ENCODE assay signal across 8 mouse cellular contexts in the genomic region with DNA sequence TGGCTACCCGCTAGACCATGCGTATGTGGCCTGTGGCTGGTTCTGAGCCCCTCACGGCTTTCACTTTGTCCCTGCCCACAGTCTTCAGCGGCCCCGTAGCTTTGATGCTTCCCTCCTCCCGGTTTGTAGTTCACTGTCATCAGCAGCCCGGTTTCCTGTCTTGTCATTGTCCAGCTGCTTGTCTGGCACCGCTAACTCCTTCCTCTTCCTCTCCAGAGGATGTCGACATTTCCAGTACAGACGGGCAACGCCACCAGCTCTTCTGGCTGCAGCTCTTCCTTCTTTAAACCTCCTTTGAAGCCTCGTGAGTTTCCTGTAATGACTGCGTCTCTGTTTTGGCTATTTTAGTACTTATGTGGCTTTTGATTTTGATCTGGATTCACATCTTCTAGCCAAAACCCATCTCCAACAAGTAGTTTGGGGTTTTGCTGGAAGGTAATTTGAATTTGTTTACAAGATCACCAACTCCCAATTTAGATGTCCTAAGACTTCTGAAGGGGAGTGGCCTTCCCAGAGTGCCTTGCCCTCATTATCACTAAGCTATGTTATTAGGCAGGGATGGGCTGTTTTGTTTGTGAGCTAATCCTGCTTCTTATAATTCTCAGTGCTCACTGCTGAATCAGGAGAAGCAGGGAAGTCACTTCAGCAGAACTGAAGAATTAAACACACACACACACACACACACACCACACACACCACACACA.
DNase-seq lines count a peak whose midpoint lies in the region; ATAC-seq and TF ChIP-seq lines count a peak whose summit lies in the region.

No protein-coding gene starts in this region.

- peaks cover 57% of the 10 kb centered on the region for H3K4me1 ChIP-seq in G1E (ENCODE audit: insufficient read depth, low read depth, low read length)
- H3K4me1 ChIP-seq in embryonic facial prominence, embryonic 15.5 days: no peaks in the 10 kb centered on the region
- peaks cover 19% of the 10 kb centered on the region for H3K4me1 ChIP-seq in stomach, embryonic 16.5 days (ENCODE audit: control insufficient read depth, insufficient read depth, low read length)

- DNase-seq in cerebellum, postnatal 10 days: peak; percentile 27 to 37
- DNase-seq in cerebellum, adult 11 months: no peak
- no peak for DNase-seq in G1E (ENCODE audit: low spot score)
- DNase-seq in heart, postnatal 36 days: peak; percentile 70 to 77
- peak; percentile 25 for DNase-seq in left cerebral cortex, postnatal 4 days

- H3K27me3 ChIP-seq in G1E (ENCODE audit: insufficient read depth, low read length): no peaks in the 10 kb centered on the region
- no peaks in the 10 kb centered on the region for H3K27me3 ChIP-seq in embryonic facial prominence, embryonic 15.5 days
- H3K27me3 ChIP-seq in stomach, embryonic 16.5 days (ENCODE audit: control insufficient read depth, insufficient read depth, low read length): no peaks in the 10 kb centered on the region

- H3K4me3 ChIP-seq in G1E (ENCODE audit: low read depth, low read length): no peak overlapping the region; the same call in 1 of the 2 replicates
- no peak overlapping the region for H3K4me3 ChIP-seq in embryonic facial prominence, embryonic 15.5 days (replicated peaks)
- H3K4me3 ChIP-seq in stomach, embryonic 16.5 days (replicated peaks; ENCODE audit: low read length): peak overlapping the region; percentile 16; the same call in 1 of the 2 replicates

- WGBS in embryonic facial prominence, embryonic 15.5 days: 44% methylated on average over 13 of the region's 13 CpGs
- 50% methylated on average over 13 of the region's 13 CpGs for WGBS in stomach, embryonic 16.5 days

- TF ChIP-seq CTCF in G1E (IDR thresholded peaks at IDR 0.05; ENCODE audit: low read depth, low read length): no peak

- peak overlapping the region; percentile 61 for H3K27ac ChIP-seq in embryonic facial prominence, embryonic 15.5 days (replicated peaks)
- H3K27ac ChIP-seq in stomach, embryonic 16.5 days (ENCODE audit: low read length): peak overlapping the region; percentile 60

- no peak overlapping the region for H3K9ac ChIP-seq in embryonic facial prominence, embryonic 15.5 days
- H3K9ac ChIP-seq in stomach, embryonic 16.5 days (ENCODE audit: low read length): no peak overlapping the region

- peak overlapping the region; percentile 27; the same call in 1 of the 2 replicates for H3K4me2 ChIP-seq in embryonic facial prominence, embryonic 15.5 days (replicated peaks)
- H3K4me2 ChIP-seq in stomach, embryonic 16.5 days (ENCODE audit: low read depth, low read length): peak overlapping the region; percentile 26

- 0 out of 2 replicates have a peak, but pooled peaks cover 2% of the 10 kb centered on the region for H3K9me3 ChIP-seq in G1E (replicated peaks)
- no peaks in the 10 kb centered on the region for H3K9me3 ChIP-seq in embryonic facial prominence, embryonic 15.5 days (replicated peaks)
- H3K9me3 ChIP-seq in stomach, embryonic 16.5 days (replicated peaks; ENCODE audit: control insufficient read depth, low read length): peaks cover 3% of the 10 kb centered on the region; the same call in 1 of the 2 replicates

- peak; percentile 24 for ATAC-seq in G1E (ENCODE audit: extremely low read depth, insufficient number of reproducible peaks, low FRiP score, poor library complexity, severe bottlenecking)
- peak; percentile 47; the same call in 1 of the 2 replicates for ATAC-seq in embryonic facial prominence, embryonic 15.5 days (ENCODE audit: insufficient number of reproducible peaks, low FRiP score, low TSS enrichment, low read depth)
- peak; percentile 74 for ATAC-seq in megakaryocyte-erythroid progenitor cell, adult 5-6 weeks (replicated peaks; ENCODE audit: low FRiP score, low TSS enrichment, poor library complexity, severe bottlenecking)
- peak; percentile 73 for ATAC-seq in stomach, embryonic 16.5 days (ENCODE audit: insufficient read depth, low FRiP score)

- H3K36me3 ChIP-seq in G1E (replicated peaks): peaks cover 22% of the 10 kb centered on the region
- H3K36me3 ChIP-seq in embryonic facial prominence, embryonic 15.5 days: no peaks in the 10 kb centered on the region
- no peaks in the 10 kb centered on the region for H3K36me3 ChIP-seq in stomach, embryonic 16.5 days (ENCODE audit: control insufficient read depth, insufficient read depth, low read length)

- intact Hi-C loops in heart, postnatal 36 days (cut with DNase I): no loop called here
- intact Hi-C loops in left cerebral cortex, postnatal 4 days (cut with DNase I): no loop called here

Comparison
In these comparisons a context has a peak if more than half of its experiments do, and no peak if none do; other contexts are left out.
1. DNase-seq: peak in cerebellum, postnatal 10 days (2 of 2), heart, postnatal 36 days (2 of 2) and left cerebral cortex, postnatal 4 days (single experiment); none in cerebellum, adult 11 months (single experiment) and G1E (single experiment).
2. ATAC-seq: peak in every context shown above with its lines; median percentile 74 in megakaryocyte-erythroid progenitor cell, adult 5-6 weeks; 73 in stomach, embryonic 16.5 days; 47 in embryonic facial prominence, embryonic 15.5 days; 24 in G1E.